Mouse (Mus musculus): ENCODE measurements around the gene Alk.

Gene Alk

DNA sequence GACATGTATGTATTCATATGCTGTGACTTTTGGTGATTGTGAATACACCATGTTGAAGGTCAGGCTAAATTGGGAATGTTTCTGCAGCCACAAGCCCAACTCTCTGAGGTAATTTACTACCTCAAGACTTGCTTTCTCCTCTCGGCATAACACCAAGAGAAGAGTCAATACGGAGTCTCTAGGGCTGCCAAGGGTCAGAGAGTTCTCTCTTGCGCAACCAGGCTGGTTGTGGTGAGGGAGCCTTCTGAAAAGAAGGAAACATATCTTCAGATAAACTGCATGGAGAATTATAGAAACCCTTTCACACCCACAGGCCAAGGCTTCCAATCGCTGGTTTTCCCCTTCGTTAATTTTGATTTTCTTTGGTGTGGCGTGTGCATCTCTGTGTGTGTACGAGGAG lies 649.4 kb downstream of the Alk start:
- no peak for DNase-seq

GRCm38 (mm10) chr17:71954217-71954844 lies 650.1 kb downstream of the Alk start:
- no peak for DNase-seq

- DNase-seq: no peak
Measured at GRCm38 (mm10) chr17:71950968-71951367, 653.5 kb downstream of the Alk start.

GRCm38 (mm10) chr17:71948687-71949086 lies 655.7 kb downstream of the Alk start:
- no peak for DNase-seq

DNA sequence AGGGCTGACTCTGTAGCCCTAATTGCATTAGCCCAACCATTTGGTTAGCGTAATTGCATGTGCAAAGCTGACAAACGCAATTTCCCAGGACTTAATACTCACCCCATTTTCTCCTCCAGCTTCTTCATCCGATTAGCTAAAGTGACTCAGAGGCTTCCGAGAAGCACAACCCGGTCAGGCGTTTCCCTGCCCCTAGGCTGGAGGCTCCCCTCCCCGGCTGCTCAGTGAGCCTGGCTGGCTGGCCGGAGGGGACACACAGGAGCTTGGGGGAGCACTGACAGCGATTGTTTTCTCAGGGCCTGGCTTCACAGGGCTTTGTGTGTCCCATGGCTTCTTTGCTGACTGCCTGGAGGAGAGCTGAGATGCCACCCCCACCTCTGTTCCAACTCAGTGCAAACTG lies 657.0 kb downstream of the Alk start:
- DNase-seq: no peak

- no peak for DNase-seq
Measured at GRCm38 (mm10) chr17:71944020-71944419, 660.4 kb downstream of the Alk start.

GRCm38 (mm10) chr17:71942052-71942451 lies 662.4 kb downstream of the Alk start:
- DNase-seq: no peak

GRCm38 (mm10) chr17:71941436-71941835 lies 663.0 kb downstream of the Alk start:
- DNase-seq: no peak

GRCm38 (mm10) chr17:71936681-71937080 lies 667.7 kb downstream of the Alk start:
- no peak for DNase-seq

GRCm38 (mm10) chr17:71935837-71936236 lies 668.6 kb downstream of the Alk start:
- DNase-seq: no peak

DNA sequence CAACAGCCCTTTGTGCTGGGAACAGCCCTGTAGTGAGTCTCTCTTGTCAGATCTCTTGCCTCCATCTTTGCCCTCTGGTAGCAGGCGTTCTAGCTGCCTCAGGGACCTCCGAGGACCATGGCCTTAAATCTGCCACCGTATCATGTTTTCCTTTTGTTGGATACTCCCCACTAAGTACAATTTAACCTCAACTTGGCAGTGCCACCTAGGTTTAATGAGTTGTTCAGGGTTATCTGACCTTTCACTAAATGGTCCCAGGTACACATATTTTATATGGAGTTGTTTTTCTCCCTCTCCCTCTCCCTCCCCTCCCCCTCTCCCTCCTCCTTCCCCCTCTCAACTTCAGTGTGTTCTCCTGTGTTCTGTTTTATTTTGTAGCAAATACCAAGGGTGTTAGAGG lies 669.1 kb downstream of the Alk start:
- no peak for DNase-seq

DNA sequence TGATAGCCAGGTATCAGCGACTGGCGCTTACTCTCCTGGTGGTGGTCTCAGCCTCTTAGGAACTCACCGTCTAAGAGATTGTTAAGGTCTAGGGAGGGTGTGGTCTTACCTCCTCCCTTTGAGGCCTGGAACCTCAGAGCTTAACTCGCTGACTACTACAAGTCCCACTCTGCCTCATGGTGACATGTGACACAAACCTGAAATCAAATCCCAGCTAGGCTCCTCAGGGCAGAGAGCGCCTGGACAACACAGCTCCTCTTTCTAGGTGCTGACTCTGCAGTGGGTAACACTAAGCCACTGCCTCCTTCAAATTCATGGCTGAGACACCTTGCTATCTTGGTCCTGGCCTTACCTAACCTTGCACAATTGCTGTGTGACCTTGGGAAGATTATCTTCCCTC lies 689.5 kb downstream of the Alk start:
- no peak for DNase-seq

DNA sequence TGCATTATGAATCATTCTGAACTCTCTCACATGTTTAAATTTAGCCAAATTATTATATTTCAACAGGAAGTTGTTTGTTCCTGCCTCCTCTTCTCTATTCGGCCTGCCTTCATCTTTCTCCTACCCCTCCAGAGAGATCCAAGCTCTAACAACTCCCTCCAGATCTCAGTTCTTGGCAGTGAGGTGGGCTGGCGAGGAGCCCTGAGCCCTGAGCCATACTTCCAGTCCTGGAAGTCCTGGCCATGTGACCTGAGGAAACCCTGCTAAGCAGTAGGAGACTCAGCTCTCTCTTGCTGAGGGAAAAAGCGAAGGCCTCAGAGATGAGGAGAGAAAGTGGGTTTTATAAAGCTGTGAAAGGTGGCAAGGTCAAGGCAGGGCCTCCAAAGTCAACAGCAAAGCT lies 689.9 kb downstream of the Alk start:
- no peak for DNase-seq

DNA sequence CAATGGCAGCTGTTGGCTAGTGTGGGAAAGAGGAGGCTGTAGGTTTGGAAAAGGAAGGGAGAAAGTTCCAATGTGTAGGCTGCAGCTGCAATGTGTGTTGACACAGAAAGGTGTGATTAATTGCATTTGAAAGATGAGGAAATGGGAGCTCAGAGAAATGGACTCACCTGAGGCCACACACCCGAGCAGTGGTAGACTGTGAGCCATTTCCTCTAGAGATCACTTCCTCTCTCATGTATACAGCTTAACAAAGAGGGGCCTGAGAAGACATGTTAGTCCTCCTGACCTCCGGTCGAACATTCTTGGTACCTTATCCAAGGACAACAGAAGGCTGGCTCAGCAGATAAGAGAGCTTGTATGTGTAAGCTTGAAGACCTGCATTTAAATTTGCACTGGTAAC lies 691.2 kb downstream of the Alk start:
- DNase-seq: no peak

- peak; percentile 55 for DNase-seq
Measured at GRCm38 (mm10) chr17:71909107-71909506, 695.3 kb downstream of the Alk start.

DNA sequence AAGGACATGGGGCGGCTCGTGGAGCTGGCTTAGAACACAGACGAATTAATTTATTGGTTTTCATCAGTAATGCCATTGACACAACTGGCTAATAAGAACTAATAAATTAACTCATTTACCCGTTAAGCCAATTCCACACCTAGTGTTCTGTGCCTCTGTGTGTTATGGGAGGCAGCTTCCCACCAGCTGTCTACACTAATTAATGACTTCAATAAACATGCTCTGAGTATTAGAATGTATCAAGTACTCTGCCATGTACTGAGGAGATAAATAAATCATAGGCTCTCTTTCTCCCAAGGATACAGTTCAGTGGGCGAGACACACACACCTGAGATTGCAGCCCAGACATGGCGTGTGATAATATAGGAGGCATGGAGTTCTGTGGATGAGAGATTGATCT lies 723.1 kb downstream of the Alk start:
- DNase-seq: no peak

- no peak for DNase-seq
Measured at GRCm38 (mm10) chr17:71875492-71875891, 728.9 kb downstream of the Alk start.

DNA sequence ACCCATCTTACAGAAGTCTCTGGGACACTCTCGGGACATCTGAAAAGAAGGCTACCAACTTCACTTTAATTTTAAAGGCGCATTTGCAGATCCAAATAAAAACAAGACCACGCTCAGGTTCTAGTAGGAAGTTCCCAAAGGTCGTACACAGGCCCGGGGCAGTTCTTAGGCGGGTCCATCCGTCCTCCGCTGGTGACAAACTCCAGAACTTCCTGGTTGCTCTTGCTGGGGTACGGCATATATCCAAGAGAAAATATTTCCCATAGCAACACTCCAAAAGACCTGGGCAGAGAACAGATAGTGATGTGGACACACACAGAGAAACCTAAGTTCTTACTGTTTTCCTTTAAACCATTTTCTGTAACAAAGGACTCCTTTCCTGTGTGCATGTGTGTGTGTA lies 729.6 kb downstream of the Alk start:
- no peak for DNase-seq

DNA sequence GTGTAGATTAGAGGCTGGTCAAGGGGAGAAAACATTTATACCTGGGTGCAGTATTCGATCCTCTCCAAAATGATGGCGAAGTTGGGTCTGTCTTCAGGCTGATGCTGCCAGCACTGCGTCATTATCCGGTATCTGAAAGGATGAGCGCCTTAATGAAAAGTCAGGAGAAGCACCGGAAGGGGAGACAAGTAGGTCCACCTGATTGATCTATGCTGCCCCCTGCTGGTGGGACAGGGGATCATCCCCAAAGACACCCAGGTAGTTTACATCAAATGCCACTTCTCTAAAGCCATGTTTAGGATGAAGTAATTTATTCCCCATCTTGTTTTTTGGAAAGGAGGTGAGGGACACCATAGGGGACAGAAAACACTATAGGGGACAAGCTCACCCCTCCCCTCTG lies 730.4 kb downstream of the Alk start:
- DNase-seq: peak; percentile 83

DNA sequence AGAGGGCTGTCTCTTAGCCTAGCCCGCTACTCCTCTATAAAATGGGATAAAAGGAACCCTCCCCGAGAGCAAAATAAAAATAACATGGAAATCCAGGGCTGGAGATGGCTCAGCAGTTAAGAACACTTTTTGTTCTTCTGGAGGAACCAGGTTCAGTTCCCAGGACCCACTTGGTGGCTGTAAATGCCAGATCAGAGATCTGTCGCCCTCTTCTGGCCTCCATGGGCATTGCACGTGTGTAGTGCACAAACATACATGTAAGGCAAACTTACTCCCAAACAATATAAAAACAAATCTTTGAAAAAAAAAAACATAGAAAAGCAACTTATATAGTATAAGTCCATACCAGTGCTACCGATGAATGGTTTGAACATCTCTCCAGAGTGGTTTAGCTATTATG lies 731.5 kb downstream of the Alk start:
- peak; percentile 76 for DNase-seq

DNA sequence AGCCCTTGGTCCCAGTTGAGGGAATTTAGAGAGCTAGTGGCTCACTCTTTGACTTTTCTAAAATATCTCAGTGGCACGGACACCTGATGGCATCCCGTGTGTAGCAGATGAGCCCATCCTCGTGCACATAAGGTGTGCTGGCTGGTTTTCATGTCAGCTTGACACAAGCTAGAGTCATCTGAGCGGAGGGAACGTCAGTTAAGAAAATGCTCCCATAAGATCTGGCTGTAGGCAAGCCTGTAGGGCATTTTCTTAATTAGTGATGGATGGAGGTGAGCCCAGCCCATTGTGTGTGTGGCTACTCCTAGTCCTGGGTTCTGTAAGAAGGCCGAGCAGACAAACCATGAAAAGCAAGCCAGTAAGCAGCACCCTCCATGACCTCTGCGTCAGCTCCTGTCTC lies 732.4 kb downstream of the Alk start:
- DNase-seq: no peak

GRCm38 (mm10) chr17:71870641-71871040 lies 733.8 kb downstream of the Alk start:
- DNase-seq: no peak

DNA sequence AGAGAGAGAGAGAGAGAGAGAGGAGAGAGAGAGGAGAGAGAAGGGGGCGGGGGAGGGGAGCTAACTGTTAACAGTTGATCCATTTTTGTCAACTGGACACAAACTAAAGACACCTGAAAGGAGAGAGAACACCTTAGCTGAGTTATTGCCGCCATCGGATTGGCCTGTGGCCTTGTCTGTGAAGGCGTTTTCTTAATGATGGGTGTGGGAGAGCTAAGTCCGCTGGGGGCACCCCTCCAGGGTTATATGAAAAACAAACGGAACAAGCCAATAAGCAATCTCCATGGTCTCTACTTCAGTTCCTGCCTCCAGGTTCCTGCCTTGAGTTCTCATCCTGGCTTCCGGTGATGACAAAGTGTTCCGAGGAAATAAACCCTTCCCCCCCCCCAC lies 734.2 kb downstream of the Alk start:
- DNase-seq: no peak

DNA sequence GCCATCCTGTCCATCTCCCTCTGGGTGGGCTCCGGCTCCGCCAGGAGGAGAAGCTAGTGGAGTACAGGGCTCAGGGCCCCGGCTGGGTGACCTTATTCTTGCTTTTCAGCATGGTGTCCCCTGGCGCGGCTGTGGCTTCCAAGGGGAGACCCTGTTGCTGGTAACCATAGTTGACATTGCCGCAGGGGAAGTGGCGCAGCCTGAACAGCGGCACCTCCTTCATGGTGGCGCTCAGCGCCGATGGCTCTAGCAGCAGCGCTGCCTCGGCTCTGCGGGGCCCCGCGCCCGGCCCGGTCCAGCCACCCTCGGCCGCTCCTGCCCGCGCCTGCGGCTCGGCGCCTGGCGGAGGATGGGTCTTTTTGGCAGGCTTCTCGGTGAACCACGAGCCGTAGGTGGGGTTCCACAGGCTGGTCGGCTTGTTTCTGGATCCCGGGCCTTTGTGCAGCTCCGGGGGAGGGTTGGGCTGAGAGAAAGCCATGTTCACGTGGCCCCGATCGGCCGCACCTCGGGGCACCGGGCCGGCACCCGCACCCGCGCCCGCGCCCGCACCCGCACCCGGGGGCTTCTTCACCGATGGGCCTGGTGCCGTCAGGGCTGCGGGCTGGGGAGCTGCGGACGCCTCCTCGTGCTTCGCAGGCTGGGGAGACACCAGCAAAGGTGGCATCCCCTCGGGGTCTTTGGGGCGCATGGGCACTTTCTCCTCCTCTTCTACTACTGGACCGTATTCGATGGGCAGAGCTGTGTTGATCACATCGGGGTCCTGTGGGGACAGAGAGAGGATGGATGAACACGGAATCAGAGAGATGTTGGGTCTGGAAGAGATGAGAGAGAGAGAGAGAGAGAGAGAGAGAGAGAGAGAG lies 734.8 kb downstream of the Alk start:
- DNase-seq: peak; percentile 25

GRCm38 (mm10) chr17:71868828-71869227 lies 735.6 kb downstream of the Alk start:
- DNase-seq: no peak

Data from thymus, postnatal 4 days (tissue).